Mouse (Mus musculus) adrenal gland, postnatal 4 days (tissue): ENCODE data around the gene Rasa2. TPM values are rescaled to one million over a fixed set of nuclear protein-coding genes. Genes with fewer than 3 reads are reported as not detected.
A peak's percentile ranks its signal among the peaks of the same experiment; 100 is the strongest.
"Not testable (repeated sequence)": the region's sequence is repeated elsewhere in the genome, so short reads cannot be mapped to it uniquely, and the experiment has no call there.

ENCODE experiments used
- DNase-seq, 2 experiments: peaks; one replicate each; pipeline ENCODE4 v3.0.0; 2021 to 2022; ENCODE audit warnings: low spot score in 2 of 2, mixed read lengths in 2 of 2
- total RNA-seq, 2 experiments: library from RNA; stranded (reverse); gene quantifications; 2 replicates each; pipeline ENCODE4 v1.2.3; 2021

Rasa2 gene
- total RNA-seq, 2 experiments from 2014 or later = 17.5 to 21.2 TPM

DNA sequence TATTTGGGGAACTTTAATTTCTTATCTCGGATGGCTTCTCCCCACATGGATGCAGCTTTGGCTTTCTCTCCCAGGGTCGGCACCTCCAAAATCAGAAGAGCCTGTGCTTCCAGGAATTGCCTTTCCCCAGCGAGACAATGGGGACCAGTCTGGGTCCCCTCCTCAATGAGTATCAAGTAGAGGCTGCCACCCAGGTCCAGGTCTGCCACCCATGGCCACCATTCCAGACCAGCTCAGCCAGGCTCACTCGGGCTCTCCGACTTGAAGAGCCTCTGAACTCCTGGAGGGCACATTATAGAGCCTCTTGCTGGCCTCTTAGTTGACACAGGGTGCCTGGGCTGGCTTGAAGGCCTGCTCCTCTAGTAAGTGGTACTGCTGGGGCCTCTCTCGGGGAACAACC, 97.9 kb downstream of the Rasa2 start:
- no peak for DNase-seq

DNA sequence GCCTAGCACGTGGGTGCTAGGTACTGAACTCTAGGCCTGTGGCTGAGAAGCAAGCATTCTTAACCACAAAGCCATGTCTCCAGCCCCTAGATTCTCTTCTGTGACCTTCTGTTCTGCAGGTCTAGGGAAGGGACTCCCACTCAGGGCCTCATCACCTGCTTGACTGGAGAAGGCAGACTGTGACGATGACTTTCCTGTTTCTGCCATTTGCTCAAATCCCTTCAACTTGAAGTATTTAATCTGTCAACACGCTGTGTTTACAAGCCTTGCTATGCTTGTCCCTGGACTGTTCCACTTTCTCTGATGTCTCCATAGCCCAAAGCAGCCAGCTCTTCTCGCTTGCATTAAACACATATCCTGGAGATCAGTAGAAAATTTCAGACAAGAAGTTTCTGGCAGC, 98.9 kb downstream of the Rasa2 start:
- no peak for DNase-seq

DNA sequence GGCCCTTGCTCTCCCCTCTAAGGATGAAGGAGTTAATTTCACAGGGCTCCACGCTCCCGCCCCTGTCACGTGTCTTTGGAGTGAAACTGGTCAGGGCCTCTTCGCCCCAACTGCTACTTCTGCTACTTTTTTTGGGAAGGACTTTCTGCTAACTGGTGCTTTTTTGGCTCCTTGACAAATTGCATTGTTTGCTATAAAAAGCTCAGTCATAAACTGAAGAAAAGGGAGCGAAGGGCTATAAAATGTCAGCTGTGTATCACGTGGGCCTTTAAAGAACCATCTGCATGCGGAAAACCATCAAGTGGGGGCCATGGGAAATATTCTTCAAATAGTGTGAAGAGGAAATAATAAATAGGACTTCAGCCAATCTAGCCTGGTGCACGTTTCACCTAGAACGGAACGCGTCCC, 100.7 kb downstream of the Rasa2 start:
- DNase-seq = no peak

DNA sequence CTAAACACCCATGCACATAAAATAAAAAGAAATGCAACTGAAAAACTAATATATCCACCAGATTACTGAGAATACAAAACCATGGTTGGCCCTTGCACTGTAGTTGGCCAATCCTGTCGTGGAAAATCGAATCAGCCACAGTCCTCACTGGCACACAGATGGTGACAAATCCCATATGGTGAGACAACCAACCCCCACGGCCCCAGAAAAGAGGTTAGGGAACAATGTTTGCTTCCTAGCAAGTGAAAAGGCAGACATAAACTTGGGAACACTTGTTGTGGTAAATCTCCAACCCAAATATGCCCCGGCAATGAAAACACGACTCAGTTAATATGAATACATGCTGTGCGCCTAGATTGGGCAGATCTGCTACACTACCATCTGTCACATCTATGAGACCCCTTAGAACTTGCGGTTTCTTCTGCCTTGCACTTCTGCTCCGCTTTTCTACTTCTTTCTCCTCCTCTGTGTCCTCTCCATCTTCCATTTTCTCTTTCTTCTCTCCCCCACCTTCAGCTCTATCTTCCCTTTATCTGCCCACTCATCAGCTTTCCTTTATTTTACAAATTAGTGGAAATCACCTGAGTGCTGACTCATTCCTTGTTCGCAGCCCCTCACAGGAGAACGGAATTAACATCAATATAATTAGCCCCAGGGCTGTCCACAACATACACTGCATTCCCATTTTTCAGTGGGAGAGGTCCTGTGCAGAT, 101.3 kb downstream of the Rasa2 start:
- DNase-seq = no peak

DNA sequence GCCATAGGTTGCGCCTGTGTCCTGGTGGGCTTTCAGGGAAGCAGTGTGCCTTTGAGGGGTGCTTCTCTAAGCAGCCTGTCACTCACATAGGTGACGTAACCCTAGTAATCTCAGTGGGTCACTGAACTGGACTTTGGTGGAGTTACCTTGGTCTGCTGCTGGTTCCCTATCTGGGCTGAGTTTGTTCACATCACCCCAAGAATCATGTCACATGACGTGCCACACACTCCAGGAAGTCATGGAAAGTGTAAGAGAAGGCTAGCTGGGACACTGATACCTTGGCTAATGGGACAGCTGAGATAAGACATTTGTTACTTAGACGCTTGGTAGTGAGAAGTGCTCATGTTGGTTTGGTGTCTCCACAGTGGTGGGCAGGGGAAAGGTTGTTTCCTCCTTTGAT, 105.4 kb downstream of the Rasa2 start:
- no peak for DNase-seq

DNA sequence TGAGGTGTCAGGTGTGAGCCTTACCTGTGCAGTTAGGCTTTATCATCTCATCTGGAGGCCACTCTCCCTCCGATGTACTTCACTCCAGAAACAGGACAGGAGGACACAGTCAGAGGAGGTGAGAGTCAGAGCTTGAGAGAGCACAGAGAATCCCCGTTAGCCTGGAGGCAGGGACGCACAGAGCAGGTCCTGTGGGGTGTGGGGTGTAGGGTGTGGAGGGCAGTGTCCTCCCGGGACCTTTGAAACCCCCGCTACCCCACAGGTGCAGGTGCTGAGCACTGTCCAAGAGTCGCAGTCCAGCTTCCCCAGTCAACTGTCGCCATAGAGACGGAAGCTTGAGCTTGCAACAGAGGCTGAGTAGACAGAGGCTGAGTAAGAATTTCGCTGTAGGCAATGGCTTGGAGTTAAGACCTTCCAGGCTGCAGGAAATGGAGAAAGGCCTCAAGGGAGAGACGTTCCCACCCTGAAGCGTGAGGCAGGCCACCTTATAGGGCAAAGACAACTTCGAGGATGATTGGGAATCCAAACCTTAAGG, 106.4 kb downstream of the Rasa2 start, which contains the start of gene Gm28729:
Gm28729 (minus strand) TSS at position 293 of the 535 bp plus-strand sequence.
- no peak for DNase-seq

DNA sequence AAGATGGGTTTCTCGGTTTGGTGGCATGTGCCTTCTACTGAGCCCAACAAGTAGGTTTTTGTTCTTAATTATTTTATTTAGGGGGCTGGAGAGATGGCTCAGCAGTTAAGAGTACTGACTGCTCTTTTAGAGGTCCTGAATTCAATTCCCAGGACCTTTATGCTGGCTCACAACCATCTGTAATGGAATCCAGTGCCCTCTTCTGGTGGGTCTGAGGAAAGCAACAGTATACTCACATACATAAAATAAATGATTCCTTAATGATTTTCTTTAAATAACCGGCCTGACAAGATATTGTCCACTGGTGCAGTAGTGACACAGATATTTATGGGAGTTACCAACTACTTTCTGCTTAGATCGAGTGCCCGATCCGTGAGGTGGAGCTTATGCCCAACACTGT, 108.3 kb downstream of the Rasa2 start:
- DNase-seq = no peak

DNA sequence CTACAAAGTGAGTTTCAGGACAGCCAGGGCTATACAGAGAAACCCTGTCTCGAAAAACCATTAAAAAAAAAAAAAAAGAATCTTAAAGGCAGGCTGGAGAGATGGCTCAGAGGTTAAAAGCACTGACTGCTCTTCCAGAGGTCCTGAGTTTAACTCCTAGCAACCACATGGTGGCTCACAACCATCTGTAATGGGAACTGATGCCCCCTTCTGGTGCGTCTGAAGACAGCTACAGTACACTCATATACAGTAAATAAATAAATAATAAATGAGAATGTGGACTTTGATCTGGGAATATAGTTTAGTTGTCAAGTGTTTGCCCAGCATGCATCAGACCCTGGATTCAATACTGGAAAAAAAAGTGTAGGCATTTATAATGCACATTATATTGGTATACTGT, 109.8 kb downstream of the Rasa2 start:
- DNase-seq = not testable (repeated sequence)

DNA sequence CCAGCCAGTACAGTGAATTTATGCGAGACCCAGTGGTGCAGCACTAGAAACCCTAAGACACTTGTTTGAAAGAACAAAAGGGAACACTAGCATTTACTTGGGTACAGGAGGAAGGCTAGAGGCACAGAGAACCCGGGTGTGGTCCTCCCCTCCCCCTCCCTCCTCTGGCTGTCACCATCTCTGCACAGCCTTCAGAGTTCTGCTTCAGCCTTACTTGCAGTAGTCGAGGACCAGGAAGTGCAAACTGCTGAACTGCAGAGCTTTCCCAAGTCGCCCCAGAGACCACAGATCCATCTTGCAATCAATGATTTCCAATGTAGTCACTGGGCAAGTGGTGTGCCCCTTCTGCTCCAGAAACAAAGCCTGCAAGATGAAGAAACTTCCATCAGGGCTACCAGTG, 114.0 kb downstream of the Rasa2 start:
- DNase-seq = no peak

DNA sequence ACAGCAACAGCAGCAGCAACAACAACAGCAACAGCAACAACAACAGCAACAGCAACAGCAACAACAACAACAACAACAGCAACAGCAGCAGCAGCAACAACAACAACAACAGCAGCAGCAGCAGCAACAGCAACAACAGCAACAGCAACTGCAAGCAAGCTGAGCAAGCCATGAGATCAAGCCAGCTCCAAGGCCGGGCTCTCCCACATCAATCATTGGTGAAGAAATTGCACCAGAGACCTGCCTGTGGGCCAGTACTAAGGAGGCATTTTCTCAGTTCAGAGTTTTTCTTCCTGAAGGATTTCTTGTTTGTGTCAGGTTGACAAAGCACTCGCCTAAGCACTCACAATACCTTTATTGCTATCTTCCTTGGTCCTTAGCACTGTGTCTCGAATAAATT, 114.6 kb downstream of the Rasa2 start:
- no peak for DNase-seq

DNA sequence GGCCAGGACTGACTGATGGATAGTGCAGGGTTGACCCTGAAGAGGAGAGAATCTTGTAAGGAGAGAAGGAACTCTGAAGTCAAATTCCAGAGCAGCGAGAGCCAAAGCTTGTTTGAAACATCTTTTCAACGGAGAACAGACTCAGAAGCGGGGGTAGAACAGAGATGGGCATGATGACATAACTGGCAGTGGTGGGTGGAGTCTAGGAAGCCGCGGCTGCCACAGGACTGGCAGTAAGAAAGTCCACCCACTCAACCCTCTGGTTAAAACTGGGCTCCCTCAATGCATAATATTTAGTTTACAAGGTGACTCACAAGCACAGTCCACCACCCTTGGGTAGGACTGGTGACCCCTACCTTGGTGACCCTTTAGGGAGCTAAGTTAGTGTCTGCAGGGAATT, 115.7 kb downstream of the Rasa2 start:
- DNase-seq = no peak

DNA sequence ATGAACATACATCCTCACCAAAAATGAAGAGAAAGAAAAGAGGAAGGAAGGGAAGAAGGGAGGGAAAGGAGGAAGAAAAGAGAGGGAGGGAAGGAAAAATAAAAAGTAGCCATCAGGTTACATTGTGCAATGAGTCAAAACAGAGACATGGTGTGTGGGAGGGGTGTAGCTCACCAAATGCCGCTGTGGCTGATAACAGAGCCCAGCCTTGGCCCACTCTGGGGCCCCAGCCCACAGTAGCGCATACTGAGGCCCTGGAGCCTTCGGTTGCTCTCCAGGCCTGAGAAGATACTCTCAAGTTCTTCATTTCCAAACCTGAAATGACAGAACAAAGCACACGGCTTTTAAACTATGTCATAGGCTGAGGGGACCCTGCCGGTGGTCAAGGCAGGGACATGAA, 117.1 kb downstream of the Rasa2 start:
- DNase-seq = no peak

DNA sequence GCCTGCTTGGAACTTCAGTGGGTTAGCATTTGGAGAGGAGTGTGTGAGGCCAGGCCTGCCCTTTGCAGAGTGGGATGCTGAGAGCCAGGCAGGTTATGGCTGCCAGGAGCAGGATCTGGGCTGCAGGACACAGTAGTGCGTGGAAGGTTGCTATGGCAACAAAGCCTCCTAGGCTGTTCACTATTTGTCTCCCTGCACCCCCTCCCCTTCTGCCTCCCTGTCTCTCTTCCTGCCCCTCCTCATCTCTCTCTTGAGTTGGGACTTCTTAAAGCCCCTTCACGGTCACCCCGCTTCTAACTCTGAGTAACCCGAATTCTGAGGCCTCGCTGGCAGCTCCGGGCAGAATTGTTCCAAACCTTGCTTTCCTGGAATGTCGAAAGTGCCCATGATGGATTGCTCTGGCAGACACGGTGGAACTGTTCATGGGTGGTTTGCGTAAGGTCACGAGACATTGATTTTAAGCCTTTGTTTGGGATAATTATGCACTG, 125.4 kb downstream of the Rasa2 start:
- peak in 1 of 2 experiments; percentile 29 for DNase-seq

DNA sequence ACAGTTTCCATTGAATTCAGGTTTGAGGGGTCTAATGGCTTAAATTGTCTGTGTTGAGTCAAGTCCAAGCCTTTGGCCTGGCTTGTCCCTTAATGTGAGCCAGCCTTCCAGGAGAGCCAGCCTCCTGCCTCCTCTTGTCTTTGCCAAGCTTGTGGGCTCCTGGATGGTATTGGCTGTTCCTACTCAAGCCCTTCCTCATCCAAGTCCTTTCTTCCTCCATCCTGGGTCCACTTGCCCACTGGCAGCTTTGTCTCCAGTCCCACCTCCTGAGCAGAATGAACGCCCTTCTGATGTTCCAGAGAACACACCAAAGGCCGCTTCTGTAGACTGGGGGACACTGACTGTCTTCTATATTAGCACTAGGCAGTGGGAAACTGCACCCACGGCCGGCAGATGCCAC, 126.3 kb downstream of the Rasa2 start:
- DNase-seq = no peak

DNA sequence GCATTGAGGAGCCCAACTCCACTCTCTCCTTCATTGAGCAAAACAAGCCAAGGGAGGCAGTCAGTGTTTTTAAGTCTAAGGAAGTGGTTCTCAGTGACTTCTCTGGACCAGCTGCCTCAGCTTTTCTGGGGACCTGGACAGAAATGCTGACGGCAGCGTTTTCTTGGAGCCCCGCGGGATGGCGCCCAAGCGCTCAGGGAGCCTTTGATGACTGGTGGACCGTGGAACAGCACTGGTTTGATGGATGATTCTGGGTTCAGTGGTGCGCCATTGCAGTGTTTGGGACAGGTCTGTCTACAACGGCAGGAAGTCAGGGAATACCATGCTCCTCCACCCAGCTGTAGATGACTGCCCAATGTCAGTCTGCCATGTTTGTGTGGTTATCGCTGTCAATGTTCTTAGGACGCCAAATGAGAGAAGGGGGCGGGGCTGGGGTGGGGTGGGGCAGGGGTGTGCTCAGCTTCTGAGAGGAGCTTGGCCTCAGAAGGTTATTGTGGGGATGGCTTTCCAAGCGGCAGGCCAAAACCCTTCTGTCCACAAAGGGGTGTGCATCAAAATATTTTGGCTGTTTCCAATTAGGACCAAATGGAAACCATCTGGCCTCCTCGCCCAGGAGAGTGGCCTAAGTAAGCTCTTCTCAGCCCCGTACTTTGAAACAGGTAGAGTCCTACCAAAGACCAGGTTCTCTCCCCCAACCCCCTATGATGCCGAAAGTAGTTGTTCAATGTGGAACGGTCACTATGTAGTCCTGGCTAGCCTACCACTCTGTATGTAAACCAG, 127.1 kb downstream of the Rasa2 start:
- DNase-seq = no peak

DNA sequence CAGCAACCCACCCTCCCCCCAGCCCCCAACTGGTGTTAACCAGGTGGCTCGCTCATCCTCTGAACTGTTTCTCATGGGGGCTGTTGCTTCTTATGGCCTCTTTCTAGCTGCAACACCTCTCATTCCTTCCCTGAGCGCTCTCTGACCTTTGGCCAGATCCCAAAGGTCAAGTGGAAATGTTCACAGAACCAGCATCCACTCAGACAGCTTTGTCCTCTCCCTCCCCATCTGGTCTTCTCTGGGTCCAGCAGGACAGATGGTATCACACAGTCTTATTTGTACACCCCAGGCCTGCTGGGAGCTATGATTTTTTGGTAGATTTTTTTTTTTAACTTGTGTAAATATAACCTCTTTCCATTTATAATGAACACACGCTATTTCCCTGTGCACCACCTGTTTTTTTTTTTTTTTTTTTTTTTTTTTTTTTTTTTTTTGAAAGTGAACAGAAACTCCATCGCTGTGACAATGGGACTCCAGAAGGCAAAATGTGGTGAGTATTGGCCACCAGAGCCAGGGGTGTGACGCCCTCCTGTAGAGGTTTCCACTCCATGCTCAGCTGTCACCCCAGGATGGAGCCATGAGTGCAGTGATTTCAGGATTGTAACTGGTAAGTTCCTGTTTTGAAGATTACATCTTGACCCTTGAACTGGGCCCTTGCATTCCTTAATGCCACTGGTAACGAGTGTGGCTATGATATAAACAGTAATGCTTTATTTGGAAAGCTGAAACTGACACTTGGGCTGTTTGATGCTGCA, 128.4 kb downstream of the Rasa2 start:
- DNase-seq = no peak

DNA sequence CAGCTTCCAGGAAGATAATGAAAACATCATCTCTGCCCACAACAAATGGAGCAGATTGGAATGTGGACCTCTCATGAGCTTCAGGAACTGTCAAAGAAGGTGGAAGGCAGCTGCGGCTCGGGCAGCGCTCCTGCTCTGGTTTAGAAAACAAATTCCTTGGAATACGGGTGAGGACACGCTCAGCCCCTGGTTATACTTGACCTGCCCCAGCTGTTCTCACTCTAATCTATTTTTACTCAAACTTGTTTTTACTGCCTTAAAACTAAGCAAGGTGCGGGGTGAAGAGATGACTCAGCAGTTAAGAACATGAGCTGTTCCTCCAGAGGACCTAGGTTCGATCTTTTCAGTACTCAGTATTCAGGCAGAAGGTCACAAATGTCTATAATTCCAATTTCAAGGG, 130.2 kb downstream of the Rasa2 start:
- DNase-seq = no peak

DNA sequence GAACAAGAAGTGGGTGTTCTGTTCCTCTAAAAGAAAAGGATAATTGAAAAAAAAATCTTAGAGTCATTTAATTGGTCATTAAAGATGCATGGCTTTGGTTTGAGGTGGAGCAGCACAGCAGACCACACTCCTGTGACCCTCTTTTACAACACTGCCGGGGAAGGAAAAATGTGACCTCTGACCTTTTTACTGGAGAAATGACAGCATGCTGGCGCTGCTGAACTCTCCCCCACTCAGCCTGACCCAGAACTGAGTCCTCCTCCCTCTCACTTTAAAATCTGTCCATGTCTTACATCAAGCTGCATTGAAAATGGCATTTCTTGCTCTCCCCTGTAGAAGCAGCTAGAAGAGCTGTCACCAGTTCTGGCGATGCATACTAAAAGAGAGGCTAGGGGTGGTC, 138.2 kb downstream of the Rasa2 start:
- no peak for DNase-seq

DNA sequence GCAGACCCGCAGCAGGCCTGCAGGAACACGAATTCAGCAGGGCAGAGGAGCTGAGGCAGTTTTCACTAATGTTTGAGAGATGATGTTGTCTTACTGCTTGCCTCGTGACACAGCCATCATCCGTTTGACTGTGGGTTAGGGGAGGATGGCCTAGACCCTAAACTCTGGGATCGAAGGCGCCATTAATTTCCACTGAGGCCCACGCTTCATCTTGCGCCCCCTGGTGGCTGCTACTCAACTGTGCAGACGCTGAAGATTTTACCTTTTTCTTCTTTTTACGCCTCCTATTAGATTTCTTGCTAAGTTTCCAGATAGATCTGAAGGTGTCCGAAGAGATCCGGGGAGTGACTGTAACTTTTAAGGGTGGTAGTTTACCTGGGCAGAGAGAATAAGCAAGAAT, 139.6 kb downstream of the Rasa2 start:
- peak in 1 of 2 experiments; percentile 10 for DNase-seq
